Mouse (Mus musculus): ENCODE results near the gene Comp.

GRCm38 (mm10) chr8:70343076-70343475 lies 30.3 kb upstream of the Comp start:
- TF ChIP-seq EP300 (IDR thresholded peaks at IDR 0.05; ENCODE audit: low read depth) = no peak
- TF ChIP-seq CTCF (IDR thresholded peaks at IDR 0.05; ENCODE audit: low read depth) = no peak
